Mouse (Mus musculus) MEL (cell line): ENCODE results near the gene Pi4k2b. TPM values are rescaled to one million over a fixed set of nuclear protein-coding genes. Genes with fewer than 3 reads are reported as not detected.

Experiments
- DNase-seq: peaks from one replicate; pipeline ENCODE4 v3.0.0; 2011; ENCODE audit warnings: low read depth, low spot score
- H3K27ac ChIP-seq: 2 replicates; pipeline ENCODE4 v1.5.1; 2012; ENCODE audit warnings: low read depth, mild to moderate bottlenecking, control low read depth, low read length, moderate library complexity; ENCODE audit not compliant: control insufficient read depth
- H3K27me3 ChIP-seq, 2 experiments: fragments of 150-350 bp in 1 of 2; sonication (generic) in 1 of 2; 2 replicates each; pipeline ENCODE4 v1.6.1; 2012; ENCODE audit warnings: low read length in 2 of 2, mild to moderate bottlenecking in 2 of 2, improper control_type of control experiment in 1 of 2, moderate library complexity in 1 of 2; ENCODE audit not compliant: insufficient read depth in 2 of 2, control insufficient read depth in 1 of 2
- H3K36me3 ChIP-seq, 2 experiments: 2 replicates each; pipeline ENCODE4 v1.6.1; 2012 to 2014; ENCODE audit warnings: low read length in 2 of 2, improper control_type of control experiment in 1 of 2, inconsistent platforms in 1 of 2, mild to moderate bottlenecking in 1 of 2; ENCODE audit not compliant: insufficient read depth in 2 of 2, control insufficient read depth in 1 of 2
- H3K4me1 ChIP-seq, 2 experiments: fragments of 150-350 bp in 1 of 2; sonication (generic) in 1 of 2; 2 replicates each; pipeline ENCODE4 v1.6.1; 2012; ENCODE audit warnings: low read length in 2 of 2, improper control_type of control experiment in 1 of 2, mild to moderate bottlenecking in 1 of 2; ENCODE audit not compliant: insufficient read depth in 2 of 2, control insufficient read depth in 1 of 2
- H3K4me3 ChIP-seq, 2 experiments: fragments of 150-350 bp in 1 of 2; sonication (generic) in 1 of 2; 2 replicates each; pipeline ENCODE4 v1.5.1; 2012; ENCODE audit warnings: low read depth in 2 of 2, low read length in 2 of 2, mild to moderate bottlenecking in 2 of 2, moderate library complexity in 2 of 2, control low read depth in 1 of 2, improper control_type of control experiment in 1 of 2; ENCODE audit not compliant: control insufficient read depth in 1 of 2, insufficient read depth in 1 of 2
- H3K79me2 ChIP-seq: 2 replicates; pipeline ENCODE4 v1.6.1; 2012; ENCODE audit warnings: mild to moderate bottlenecking, low read length, moderate library complexity; ENCODE audit not compliant: control insufficient read depth, poor library complexity, insufficient read depth
- H3K9ac ChIP-seq: 2 replicates; pipeline ENCODE4 v1.6.1; 2012; ENCODE audit warnings: low read depth, mild to moderate bottlenecking, control low read depth, low read length, moderate library complexity; ENCODE audit not compliant: control insufficient read depth, poor library complexity, severe bottlenecking
- H3K9me3 ChIP-seq: fragments of 150-350 bp; sonication (generic); replicated peaks from 2 replicates; pipeline ENCODE4 v1.6.1; 2012; ENCODE audit warnings: mild to moderate bottlenecking, low read length, improper control_type of control experiment, moderate library complexity; ENCODE audit not compliant: insufficient read depth
- CTCF ChIP-seq, 3 experiments: IDR thresholded peaks in 2 of 3; conservative IDR thresholded peaks in 1 of 3; 2 replicates each; pipeline ENCODE4 v1.5.1; 2011 to 2012; ENCODE audit warnings: low read length in 3 of 3, low read depth in 2 of 3, mild to moderate bottlenecking in 2 of 3, improper control_type of control experiment in 1 of 3, inconsistent platforms in 1 of 3, mixed read lengths in 1 of 3, moderate library complexity in 1 of 3; ENCODE audit not compliant: control insufficient read depth in 1 of 3, insufficient read depth in 1 of 3, poor library complexity in 1 of 3, severe bottlenecking in 1 of 3
- ELF1 ChIP-seq: IDR thresholded peaks from 2 replicates; pipeline ENCODE4 v1.6.1; 2014; ENCODE audit warnings: low read depth, mild to moderate bottlenecking, inconsistent platforms, low read length, improper control_type of control experiment, moderate library complexity
- EP300 ChIP-seq, 2 experiments: IDR thresholded peaks; 2 replicates each; pipeline ENCODE4 v1.6.1; 2011; ENCODE audit warnings: improper control_type of control experiment in 2 of 2, low read length in 2 of 2, low read depth in 1 of 2, mild to moderate bottlenecking in 1 of 2
- ETS1 ChIP-seq: IDR thresholded peaks from 2 replicates; pipeline ENCODE4 v1.6.1; 2012; ENCODE audit warnings: low read depth, mild to moderate bottlenecking, inconsistent platforms, low read length, improper control_type of control experiment, moderate library complexity
- GABPA ChIP-seq: IDR thresholded peaks from 2 replicates; pipeline ENCODE4 v1.6.1; 2012; ENCODE audit warnings: low read depth, mild to moderate bottlenecking, inconsistent platforms, low read length, improper control_type of control experiment, moderate library complexity
- GATA1 ChIP-seq: IDR thresholded peaks from 2 replicates; pipeline ENCODE4 v1.6.1; 2011; ENCODE audit warnings: low read depth, low read length, improper control_type of control experiment
- KAT2A ChIP-seq: conservative IDR thresholded peaks from 2 replicates; pipeline ENCODE4 v1.6.1; 2012; ENCODE audit warnings: low read depth, low read length, improper control_type of control experiment, inconsistent platforms
- MAZ ChIP-seq: IDR thresholded peaks from 2 replicates; pipeline ENCODE4 v1.6.1; 2012; ENCODE audit warnings: low read depth, mild to moderate bottlenecking, inconsistent platforms, low read length, improper control_type of control experiment
- MXI1 ChIP-seq: IDR thresholded peaks from 2 replicates; pipeline ENCODE4 v1.6.1; 2011; ENCODE audit warnings: mild to moderate bottlenecking, low read depth, low read length, improper control_type of control experiment
- MYC ChIP-seq: IDR thresholded peaks from 2 replicates; pipeline ENCODE4 v1.6.1; 2011; ENCODE audit warnings: low read depth, mild to moderate bottlenecking, low read length, improper control_type of control experiment, moderate library complexity
- NELFE ChIP-seq: IDR thresholded peaks from 2 replicates; pipeline ENCODE4 v1.6.1; 2011; ENCODE audit warnings: low read depth, low read length, improper control_type of control experiment
- TAL1 ChIP-seq: IDR thresholded peaks from 2 replicates; pipeline ENCODE4 v1.6.1; 2012; ENCODE audit warnings: mild to moderate bottlenecking, inconsistent platforms, low read length, moderate library complexity, mixed read lengths
- UBTF ChIP-seq: IDR thresholded peaks from 2 replicates; pipeline ENCODE4 v1.6.1; 2012; ENCODE audit warnings: low read depth, mild to moderate bottlenecking, inconsistent platforms, low read length, improper control_type of control experiment, moderate library complexity, borderline replicate concordance; ENCODE audit not compliant: insufficient read depth
- USF2 ChIP-seq, 2 experiments: IDR thresholded peaks; 2 replicates each; pipeline ENCODE4 v1.6.1; 2011 to 2012; ENCODE audit warnings: improper control_type of control experiment in 2 of 2, low read length in 2 of 2, borderline replicate concordance in 1 of 2, inconsistent platforms in 1 of 2, low read depth in 1 of 2, mild to moderate bottlenecking in 1 of 2; ENCODE audit not compliant: insufficient read depth in 1 of 2
- ZC3H11A ChIP-seq: IDR thresholded peaks from 2 replicates; pipeline ENCODE4 v1.6.1; 2012; ENCODE audit warnings: low read depth, mild to moderate bottlenecking, inconsistent platforms, low read length, improper control_type of control experiment
- ZKSCAN1 ChIP-seq: IDR thresholded peaks from 2 replicates; pipeline ENCODE4 v1.6.1; 2012; ENCODE audit warnings: low read depth, mild to moderate bottlenecking, inconsistent platforms, low read length, improper control_type of control experiment, moderate library complexity
- ZMIZ1 ChIP-seq: IDR thresholded peaks from 2 replicates; pipeline ENCODE4 v1.6.1; 2012; ENCODE audit warnings: low read depth, mild to moderate bottlenecking, inconsistent platforms, low read length, improper control_type of control experiment, moderate library complexity
- ZNF384 ChIP-seq: IDR thresholded peaks from 2 replicates; pipeline ENCODE4 v1.6.1; 2012; ENCODE audit warnings: low read depth, mild to moderate bottlenecking, inconsistent platforms, low read length, improper control_type of control experiment
- polyA plus RNA-seq, 2 experiments: library from polyadenylated mRNA; stranded (reverse) in 1 of 2; unstranded in 1 of 2; fragments of >175 nt in 1 of 2; fragments of >200 nt in 1 of 2; gene quantifications; 2 replicates each; pipeline versions ENCODE4 v1.2.1 to v1.2.4; 2012; ENCODE audit warnings: low replicate concordance in 2 of 2, low read depth in 1 of 2; ENCODE audit not compliant: insufficient read length in 2 of 2, insufficient read depth in 1 of 2, missing spikeins in 1 of 2
- total RNA-seq: library from RNA; depleted of rRNA; stranded (reverse); fragments of 300-350 nt; gene quantifications from 2 replicates; pipeline ENCODE4 v1.2.3, GENCODE M21; 2012

Pi4k2b gene
- total and polyA plus RNA-seq, 3 experiments, result 10.4 to 11.0 TPM; not detected in 1

DNA sequence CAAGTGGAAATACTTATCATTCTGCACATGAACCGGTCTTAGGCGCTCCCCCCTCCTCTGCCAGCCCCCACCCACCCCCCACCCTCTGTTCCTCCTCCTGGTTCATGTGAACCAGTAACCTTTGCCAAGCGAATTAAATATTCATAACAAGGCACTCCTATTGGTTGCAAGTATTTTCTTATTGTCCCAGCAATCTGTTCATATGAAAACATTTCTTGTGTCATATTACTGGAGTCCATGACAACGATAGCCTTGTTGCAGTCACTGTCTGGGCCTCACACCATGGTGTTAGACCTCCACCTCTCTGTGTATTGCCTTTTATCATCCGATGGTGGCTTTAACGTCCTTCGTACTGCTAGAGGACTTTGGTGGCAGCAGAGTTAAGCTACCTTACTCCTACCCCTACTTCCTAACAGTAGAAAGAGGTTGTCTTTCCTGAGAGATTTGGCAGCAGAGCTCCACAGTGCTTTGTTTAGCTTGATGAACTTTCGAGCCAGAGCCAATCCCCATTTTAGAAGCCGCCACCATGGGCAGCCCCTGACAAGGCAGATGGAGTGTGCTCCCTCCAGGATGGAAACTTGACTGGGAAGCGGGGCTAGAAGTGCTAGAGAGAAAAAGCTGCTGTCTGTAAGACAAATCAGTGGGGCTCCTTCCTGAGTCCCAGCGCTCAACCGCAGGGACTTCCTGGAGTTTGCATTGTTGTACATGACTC is 58.1 kb downstream of the Pi4k2b start:
- H3K27ac ChIP-seq, result no peak overlapping the region
- H3K9ac ChIP-seq, result no peak overlapping the region
- H3K4me3 ChIP-seq, result no peak overlapping the region
- H3K4me1 ChIP-seq, result peaks cover 3 to 5% of the 10 kb centered on the region in 2 experiments; a peak in 3 of 4 replicates
- no peaks in the 10 kb centered on the region for H3K9me3 ChIP-seq
- no peaks in the 10 kb centered on the region for H3K27me3 ChIP-seq
- H3K79me2 ChIP-seq, result no peaks in the 10 kb centered on the region
- H3K36me3 ChIP-seq, result peaks cover 0 to 5% of the 10 kb centered on the region in 2 experiments; a peak in 2 of 4 replicates
- TF ChIP-seq MAZ (no peak), MYC (no peak), KAT2A (no peak), CTCF (IDR thresholded peaks at IDR 0.05 in 2 of 3, conservative IDR thresholded peaks at IDR 0.05 in 1 of 3; ENCODE audit: control insufficient read depth in 1 of 3, insufficient read depth in 1 of 3, low read depth in 2 of 3, low read length in 3 of 3, poor library complexity in 1 of 3, severe bottlenecking in 1 of 3) (no peak), NELFE (no peak), ETS1 (no peak), ELF1 (no peak), USF2 (IDR thresholded peaks at IDR 0.05; ENCODE audit: borderline replicate concordance in 1 of 2, insufficient read depth in 1 of 2, low read depth in 1 of 2, low read length in 2 of 2) (no peak), ZC3H11A (no peak), TAL1 (no peak), UBTF (no peak), ZKSCAN1 (no peak), ZNF384 (no peak)
- TF ChIP-seq, all 39 proteins: peak for 0
- DNase-seq, result no peak

DNA sequence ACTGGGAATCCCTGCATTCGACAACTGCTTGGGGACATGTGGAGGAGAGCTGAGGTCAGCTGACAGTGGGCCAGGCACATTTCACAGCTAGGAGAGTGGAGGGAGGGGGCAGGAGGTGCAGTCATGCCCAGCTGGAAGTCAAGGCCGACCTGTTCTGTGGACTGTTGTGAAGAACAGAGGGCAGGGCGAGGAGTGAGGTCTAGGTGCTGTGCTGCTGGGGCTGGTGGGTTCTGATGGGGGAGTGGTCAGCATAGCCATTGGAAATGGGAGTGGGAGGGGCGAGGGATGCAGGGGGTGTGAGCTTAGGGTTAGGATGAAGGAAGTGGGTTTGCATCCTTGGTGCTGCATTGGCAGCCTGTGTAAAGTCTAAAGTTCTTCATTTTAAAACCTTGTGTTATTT is 64.4 kb downstream of the Pi4k2b start:
- Histone ChIP-seq H3K79me2 (no peaks in the 10 kb centered on the region), H3K9ac (no peak overlapping the region), H3K4me3 (no peak overlapping the region), H3K4me1 (peaks cover 0 to 2% of the 10 kb centered on the region in 2 experiments; a peak in 2 of 4 replicates), H3K27ac (no peak overlapping the region), H3K9me3 (no peaks in the 10 kb centered on the region), H3K36me3 (peaks cover 0 to 3% of the 10 kb centered on the region in 2 experiments; a peak in 2 of 4 replicates), H3K27me3 (no peaks in the 10 kb centered on the region)
- TF ChIP-seq ZMIZ1, result no peak
- TF ChIP-seq UBTF, result no peak
- TF ChIP-seq KAT2A, result no peak
- TF ChIP-seq MXI1, result no peak
- no peak for TF ChIP-seq EP300 (IDR thresholded peaks at IDR 0.05; ENCODE audit: low read depth in 1 of 2, low read length in 2 of 2)
- TF ChIP-seq TAL1, result no peak
- no peak for TF ChIP-seq GABPA
- no peak for TF ChIP-seq ELF1
- no peak for TF ChIP-seq GATA1
- DNase-seq, result no peak
